Mouse (Mus musculus): ENCODE measurements around the gene Smco3. TPM values are rescaled to one million over a fixed set of nuclear protein-coding genes. Genes with fewer than 3 reads are reported as not detected.

Smco3 gene
- total and polyA plus RNA-seq, 3 experiments, result 0.90 to 12.9 (median 5.5) TPM

GRCm38 (mm10) chr6:136845706-136846480 lies 10.6 kb upstream of the Smco3 start:
- TF ChIP-seq ZC3H11A (IDR thresholded peaks at IDR 0.05; ENCODE audit: low read depth, low read length) (no peak), ETS1 (conservative IDR thresholded peaks at IDR 0.05; ENCODE audit: low read depth, low read length) (no peak), BHLHE40 (IDR thresholded peaks at IDR 0.05; ENCODE audit: low read depth, low read length) (no peak), CTCF (conservative IDR thresholded peaks at IDR 0.05 in 1 of 2, IDR thresholded peaks at IDR 0.05 in 1 of 2; ENCODE audit: low read depth in 2 of 2, low read length in 2 of 2) (no peak), UBTF (IDR thresholded peaks at IDR 0.05; ENCODE audit: low read depth, low read length) (no peak), ZNF384 (IDR thresholded peaks at IDR 0.05; ENCODE audit: low read depth, low read length) (no peak)
- DNase-seq (ENCODE audit: extremely low read depth), result no peak
- no peak overlapping the region for H3K27ac ChIP-seq (ENCODE audit: insufficient read depth, low read depth)
- dilution Hi-C loops (cut with MboI; ENCODE audit: extremely low pct_ligation_motif_present, extremely low pct_unique_long_range_greater_than_20kb, low sequenced_read_pairs) (no loop called here), in situ Hi-C loops (cut with MboI; ENCODE audit: low pct_ligation_motif_present, low pct_unique_long_range_greater_than_20kb, low sequenced_read_pairs) (no loop called here)
- H3K79me2 ChIP-seq (replicated peaks; ENCODE audit: control insufficient read depth, extremely low read depth, insufficient read depth, poor library complexity, severe bottlenecking), result peaks cover 10% of the 10 kb centered on the region
- H3K27me3 ChIP-seq (replicated peaks), result no peaks in the 10 kb centered on the region
- H3K4me1 ChIP-seq (ENCODE audit: control insufficient read depth in 1 of 2, insufficient read depth in 2 of 2), result peaks cover 3 to 59% of the 10 kb centered on the region in 2 experiments
- H3K4me2 ChIP-seq (ENCODE audit: insufficient read depth, low read depth, poor library complexity, severe bottlenecking), result no peak overlapping the region
- H3K36me3 ChIP-seq (replicated peaks in 1 of 2; ENCODE audit: control insufficient read depth in 1 of 2, insufficient read depth in 1 of 2, low read length in 1 of 2), result peaks cover 29 to 82% of the 10 kb centered on the region in 2 experiments
- H3K9me3 ChIP-seq (replicated peaks; ENCODE audit: low read length), result no peaks in the 10 kb centered on the region
- no peak overlapping the region for H3K9ac ChIP-seq (ENCODE audit: insufficient read depth, low read depth)
- H3K4me3 ChIP-seq (replicated peaks in 1 of 3; ENCODE audit: low read depth in 2 of 3, low read length in 2 of 3, poor library complexity in 1 of 3), result no peak overlapping the region

DNA sequence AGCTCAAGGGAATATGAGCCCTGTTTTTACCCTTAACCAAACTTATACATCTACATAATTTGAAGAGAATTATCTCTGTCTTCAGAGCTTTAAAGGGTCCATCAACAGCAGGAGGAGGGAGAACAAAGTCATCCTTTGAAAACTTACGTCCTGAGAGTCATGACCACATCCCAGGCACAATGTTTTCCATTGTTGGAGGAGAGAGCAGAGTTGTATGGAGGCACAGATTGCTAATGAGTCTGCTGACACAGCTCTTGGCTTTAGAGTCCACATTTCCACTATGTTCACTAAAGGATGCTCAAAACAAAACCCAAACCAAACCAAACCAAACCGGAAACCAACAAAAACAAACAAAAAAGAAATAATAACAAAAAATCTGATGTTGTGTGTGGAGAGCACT lies 9.7 kb upstream of the Smco3 start:
- DNase-seq (ENCODE audit: extremely low read depth), result no peak
- H3K27me3 ChIP-seq (replicated peaks), result no peaks in the 10 kb centered on the region
- in situ Hi-C loops (cut with MboI; ENCODE audit: low pct_ligation_motif_present, low pct_unique_long_range_greater_than_20kb, low sequenced_read_pairs), result no loop called here
- TF ChIP-seq MXI1 (IDR thresholded peaks at IDR 0.05; ENCODE audit: low read depth, low read length), result no peak
- no peak for TF ChIP-seq USF1 (IDR thresholded peaks at IDR 0.05; ENCODE audit: low read depth, low read length)
- H3K9me3 ChIP-seq (replicated peaks; ENCODE audit: low read length), result no peaks in the 10 kb centered on the region
- no peak overlapping the region for H3K27ac ChIP-seq (ENCODE audit: insufficient read depth, low read depth)
- H3K4me2 ChIP-seq (ENCODE audit: insufficient read depth, low read depth, poor library complexity, severe bottlenecking), result no peak overlapping the region
- peaks cover 2 to 53% of the 10 kb centered on the region in 2 experiments; a peak in 3 of 4 replicates for H3K4me1 ChIP-seq (ENCODE audit: control insufficient read depth in 1 of 2, insufficient read depth in 2 of 2)
- H3K4me3 ChIP-seq (replicated peaks in 1 of 3; ENCODE audit: low read depth in 2 of 3, low read length in 2 of 3, poor library complexity in 1 of 3), result no peak overlapping the region
- dilution Hi-C loops (cut with MboI; ENCODE audit: extremely low pct_ligation_motif_present, extremely low pct_unique_long_range_greater_than_20kb, low sequenced_read_pairs), result no loop called here
- H3K36me3 ChIP-seq (replicated peaks in 1 of 2; ENCODE audit: control insufficient read depth in 1 of 2, insufficient read depth in 1 of 2, low read length in 1 of 2), result peaks cover 38 to 83% of the 10 kb centered on the region in 2 experiments
- H3K79me2 ChIP-seq (replicated peaks; ENCODE audit: control insufficient read depth, extremely low read depth, insufficient read depth, poor library complexity, severe bottlenecking), result peaks cover 10% of the 10 kb centered on the region
- no peak overlapping the region for H3K9ac ChIP-seq (ENCODE audit: insufficient read depth, low read depth)

- TF ChIP-seq TBP (conservative IDR thresholded peaks at IDR 0.05; ENCODE audit: low read depth, low read length), result no peak
- no peak for TF ChIP-seq ZNF384 (IDR thresholded peaks at IDR 0.05; ENCODE audit: low read depth, low read length)
- no peak for TF ChIP-seq NRF1 (IDR thresholded peaks at IDR 0.05; ENCODE audit: low read depth, low read length)
- no peak for TF ChIP-seq KAT2A (IDR thresholded peaks at IDR 0.05; ENCODE audit: insufficient replicate concordance, low read length)
- no peaks in the 10 kb centered on the region for H3K27me3 ChIP-seq (replicated peaks)
- peaks cover 23% of the 10 kb centered on the region for H3K79me2 ChIP-seq (replicated peaks; ENCODE audit: control insufficient read depth, extremely low read depth, insufficient read depth, poor library complexity, severe bottlenecking)
- DNase-seq (ENCODE audit: extremely low read depth), result no peak
- no peak overlapping the region for H3K9ac ChIP-seq (ENCODE audit: insufficient read depth, low read depth)
- H3K4me3 ChIP-seq (replicated peaks in 1 of 3; ENCODE audit: low read depth in 2 of 3, low read length in 2 of 3, poor library complexity in 1 of 3), result no peak overlapping the region
- H3K4me2 ChIP-seq (ENCODE audit: insufficient read depth, low read depth, poor library complexity, severe bottlenecking), result no peak overlapping the region
- H3K9me3 ChIP-seq (replicated peaks; ENCODE audit: low read length), result no peaks in the 10 kb centered on the region
- in situ Hi-C loops (cut with MboI; ENCODE audit: low pct_ligation_motif_present, low pct_unique_long_range_greater_than_20kb, low sequenced_read_pairs) (loop anchor here (10.0 kb wide), 1 partner anchor 127 kb away; no protein-coding TSS in a partner anchor), dilution Hi-C loops (cut with MboI; ENCODE audit: extremely low pct_ligation_motif_present, extremely low pct_unique_long_range_greater_than_20kb, low sequenced_read_pairs) (no loop called here)
- peaks cover 8 to 45% of the 10 kb centered on the region in 2 experiments for H3K4me1 ChIP-seq (ENCODE audit: control insufficient read depth in 1 of 2, insufficient read depth in 2 of 2)
- peaks cover 54 to 83% of the 10 kb centered on the region in 2 experiments for H3K36me3 ChIP-seq (replicated peaks in 1 of 2; ENCODE audit: control insufficient read depth in 1 of 2, insufficient read depth in 1 of 2, low read length in 1 of 2)
- H3K27ac ChIP-seq (ENCODE audit: insufficient read depth, low read depth), result no peak overlapping the region
Measured at GRCm38 (mm10) chr6:136837323-136837722, 2.1 kb upstream of the Smco3 start.

Measured in CH12.LX (cell line).